Mouse (Mus musculus): Measurements from ENCODE around the gene Olfr418.
"Not testable (repeated sequence)": the region's sequence is repeated elsewhere in the genome, so short reads cannot be mapped to it uniquely, and the experiment has no call there.

DNA sequence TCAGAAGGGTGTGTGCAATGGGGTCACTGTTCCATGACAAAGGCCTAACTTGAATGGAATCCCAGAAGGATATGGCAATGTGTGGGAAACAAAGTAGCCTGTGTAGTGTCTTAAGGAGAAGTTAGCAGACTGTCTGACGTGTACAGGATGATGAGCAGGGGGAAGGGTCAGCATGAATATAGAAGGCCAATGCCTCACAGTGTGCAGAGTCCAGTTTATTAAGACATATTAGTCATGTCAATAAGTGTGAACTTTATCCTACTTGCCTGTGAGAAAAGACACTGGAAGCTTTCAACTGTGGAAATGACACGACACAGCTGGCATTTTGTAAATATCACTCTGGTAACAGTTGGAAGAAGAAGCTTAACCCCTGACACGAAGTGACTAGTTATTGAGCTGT, 37.0 kb downstream of the Olfr418 start:
- TF ChIP-seq GATA1 (IDR thresholded peaks at IDR 0.05; ENCODE audit: borderline replicate concordance, low read length); FLI1 (IDR thresholded peaks at IDR 0.05; ENCODE audit: low read length): not testable (repeated sequence)

All from megakaryocyte, embryonic 14.5 days (primary cell).